Mouse (Mus musculus) left cerebral cortex, adult 18-20 months (tissue): ENCODE results near the gene C2cd4c. TPM values are rescaled to one million over a fixed set of nuclear protein-coding genes. Genes with fewer than 3 reads are reported as not detected.

Experiments
- DNase-seq, 2 experiments: peaks; one replicate each; pipeline ENCODE4 v3.0.0; 2021 to 2022; ENCODE audit warnings: low spot score in 2 of 2, mixed read lengths in 1 of 2
- long read RNA-seq, 2 experiments: library from polyadenylated mRNA; stranded (forward); transcript quantifications; one replicate each; pipeline ENCODE4 v2.0.0; 2021
- total RNA-seq, 2 experiments: library from RNA; stranded (reverse); gene quantifications; 2 replicates each; pipeline ENCODE4 v1.2.3; 2021

C2cd4c gene
- 10 to 100 TPM; 16.7 to 18.6 TPM for total RNA-seq
- long read RNA-seq, experiment 1, full-length matches to known transcripts: 9 of 10 reads
- long read RNA-seq, experiment 1, partial matches to known transcripts: 0 of 10 reads
- long read RNA-seq, experiment 1, other reads (novel, unspliced or antisense): 1 of 10 reads
- long read RNA-seq, experiment 2, full-length matches to known transcripts: 9 of 13 reads
- long read RNA-seq, experiment 2, partial matches to known transcripts: 0 of 13 reads
- long read RNA-seq, experiment 2, other reads (novel, unspliced or antisense): 4 of 13 reads

- DNase-seq: peak; percentile 67 to 76
Measured at GRCm38 (mm10) chr10:79613578-79614304, at the start of gene C2cd4c. C2cd4c (minus strand) TSS chr10:79614025.

- DNase-seq: no peak
Measured at GRCm38 (mm10) chr10:79661861-79662260, 48.0 kb upstream of the C2cd4c start.

- DNase-seq: no peak
Measured at GRCm38 (mm10) chr10:79660298-79660697, 46.5 kb upstream of the C2cd4c start.

- no peak for DNase-seq
Measured at GRCm38 (mm10) chr10:79658829-79659228, 45.0 kb upstream of the C2cd4c start.

- DNase-seq: no peak
Measured at GRCm38 (mm10) chr10:79654946-79655395, 41.1 kb upstream of the C2cd4c start.

- no peak for DNase-seq
Measured at GRCm38 (mm10) chr10:79652789-79653188, 39.0 kb upstream of the C2cd4c start.

- peak; percentile 82 to 89 for DNase-seq
Measured at GRCm38 (mm10) chr10:79649070-79649751, 35.4 kb upstream of the C2cd4c start.

GRCm38 (mm10) chr10:79645711-79646110 lies 31.9 kb upstream of the C2cd4c start, which contains the start of gene Odf3l2:
Odf3l2 (minus strand) TSS chr10:79645738.
- DNase-seq: no peak

- DNase-seq: peak; percentile 67 to 81
Measured at GRCm38 (mm10) chr10:79638486-79639204, 24.8 kb upstream of the C2cd4c start.

GRCm38 (mm10) chr10:79637128-79638110 lies 23.6 kb upstream of the C2cd4c start, which contains the start of gene Shc2:
Shc2 (minus strand) TSS chr10:79637918.
- peak; percentile 81 to 86 for DNase-seq

- DNase-seq: no peak
Measured at GRCm38 (mm10) chr10:79636287-79636686, 22.5 kb upstream of the C2cd4c start.

GRCm38 (mm10) chr10:79633006-79633777 lies 19.4 kb upstream of the C2cd4c start:
- DNase-seq: peak in 1 of 2 experiments; percentile 42

- DNase-seq: peak; percentile 58 to 75
Measured at GRCm38 (mm10) chr10:79631432-79631831, 17.6 kb upstream of the C2cd4c start.

- DNase-seq: no peak
Measured at GRCm38 (mm10) chr10:79628377-79628776, 14.6 kb upstream of the C2cd4c start.

GRCm38 (mm10) chr10:79626156-79626555 lies 12.3 kb upstream of the C2cd4c start:
- DNase-seq: no peak

- no peak for DNase-seq
Measured at GRCm38 (mm10) chr10:79625398-79625797, 11.6 kb upstream of the C2cd4c start.

- no peak for DNase-seq
Measured at GRCm38 (mm10) chr10:79623950-79624349, 10.1 kb upstream of the C2cd4c start.

- no peak for DNase-seq
Measured at GRCm38 (mm10) chr10:79616376-79616775, 2.6 kb upstream of the C2cd4c start.

GRCm38 (mm10) chr10:79615860-79616259 lies 2.0 kb upstream of the C2cd4c start:
- DNase-seq: peak in 1 of 2 experiments; percentile 40
